Mouse (Mus musculus) lung, adult 2 months (tissue): ENCODE results near the gene Pakap.

Source experiments
- CTCF ChIP-seq: fragments of 200-500 bp; IDR thresholded peaks from 2 replicates; pipeline ENCODE4 v1.5.1; 2011; ENCODE audit warnings: mild to moderate bottlenecking, low read length, control low read depth; ENCODE audit not compliant: insufficient read depth
- POLR2A ChIP-seq: fragments of 200-500 bp; IDR thresholded peaks from 2 replicates; pipeline ENCODE4 v1.6.1; 2011; ENCODE audit warnings: low read depth, mild to moderate bottlenecking, control low read depth, low read length, borderline replicate concordance; ENCODE audit errors: extremely low read depth

DNA sequence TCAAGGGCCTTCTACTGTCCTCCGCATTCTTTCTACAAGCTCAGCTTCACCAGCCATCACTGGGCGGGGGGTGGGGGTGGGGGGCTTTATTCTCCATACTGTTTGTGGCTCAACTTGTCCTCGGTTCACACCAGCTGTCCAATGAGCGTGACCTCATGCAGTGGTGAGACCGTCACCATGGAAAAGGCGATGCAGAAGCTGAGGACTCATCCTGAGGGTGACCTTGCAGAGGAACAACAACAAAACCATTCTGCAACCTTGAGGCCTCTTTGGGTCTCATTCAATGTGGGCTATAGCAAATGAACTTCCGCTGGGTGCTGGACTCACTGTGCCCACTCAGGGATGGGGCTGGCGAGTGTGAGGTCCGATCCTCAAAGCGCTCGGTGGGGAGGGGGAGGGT is 183.6 kb downstream of the Pakap start:
- TF ChIP-seq CTCF (no peak), POLR2A (no peak)
